Mouse (Mus musculus) kidney, postnatal 36 days (tissue): ENCODE measurements around the gene H2al1g.
A peak's percentile ranks its signal among the peaks of the same experiment; 100 is the strongest.
"Not testable (repeated sequence)": the region's sequence is repeated elsewhere in the genome, so short reads cannot be mapped to it uniquely, and the experiment has no call there.

ENCODE experiments used
- DNase-seq, 2 experiments: peaks; one replicate each; pipeline ENCODE4 v3.0.0; 2021 to 2022; ENCODE audit warnings: mixed read lengths in 2 of 2

The H2al1g gene

DNA sequence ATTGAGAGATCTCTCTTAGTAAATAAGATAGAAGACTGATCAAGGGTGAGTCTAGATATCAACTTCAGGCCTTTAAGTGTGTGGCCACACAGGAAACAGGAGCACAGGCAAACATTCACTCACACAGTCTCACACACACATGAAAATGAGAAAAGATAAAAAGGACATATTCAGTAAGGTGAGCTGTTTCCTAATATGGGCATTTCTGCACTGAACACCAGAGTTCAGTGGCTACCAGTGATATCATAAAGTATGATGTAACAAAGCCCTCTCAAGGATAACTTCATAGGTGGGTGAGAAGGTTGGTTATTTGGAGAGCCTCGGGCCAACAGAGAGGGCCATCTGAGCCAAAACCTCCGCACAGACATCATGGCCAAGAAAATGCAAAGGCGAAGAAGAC is at the start of gene H2al1g:
Gene H2al1g (plus strand): TSS at position 301 of the 400 bp plus-strand sequence.
- not testable (repeated sequence) for DNase-seq

DNA sequence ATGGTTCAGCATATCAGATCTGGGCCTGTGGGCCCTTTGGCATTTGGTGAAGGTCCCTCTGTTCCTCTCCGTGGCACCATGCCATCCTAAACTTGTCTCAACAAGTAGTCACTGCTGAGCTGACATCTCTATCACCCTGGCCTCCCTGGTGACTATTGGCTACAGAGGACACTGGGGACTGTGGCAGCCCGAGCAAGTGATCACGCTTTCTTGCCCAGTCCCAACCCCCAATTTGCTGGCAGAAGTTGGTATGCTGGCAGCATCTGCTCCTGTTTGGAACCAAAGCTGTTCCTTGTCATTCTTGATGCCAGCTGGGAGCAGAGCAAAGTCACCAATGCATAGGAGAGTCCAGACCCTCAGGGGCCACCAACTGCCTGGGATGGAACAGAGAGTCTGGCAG is 49.0 kb upstream of the H2al1g start:
- DNase-seq: no peak

DNA sequence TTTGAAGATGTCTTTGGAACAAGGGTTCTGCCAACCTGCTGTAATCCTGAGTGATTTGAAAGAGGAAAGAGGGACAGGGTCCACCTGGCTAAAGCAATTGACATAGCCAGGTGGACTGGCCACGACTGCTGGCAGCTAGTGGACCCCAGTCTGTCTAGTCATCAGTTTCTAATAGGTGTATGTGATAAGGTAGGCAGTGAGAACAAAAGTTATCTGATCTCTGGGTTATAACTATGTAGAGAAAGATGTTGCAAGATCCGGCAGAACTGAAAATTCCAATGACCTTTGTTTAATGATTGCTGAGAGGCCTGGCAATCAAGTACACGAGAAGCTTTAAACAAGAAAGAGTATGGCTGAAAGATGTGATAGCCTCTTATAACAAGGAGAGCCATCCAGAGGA is 44.9 kb upstream of the H2al1g start:
- DNase-seq: no peak

DNA sequence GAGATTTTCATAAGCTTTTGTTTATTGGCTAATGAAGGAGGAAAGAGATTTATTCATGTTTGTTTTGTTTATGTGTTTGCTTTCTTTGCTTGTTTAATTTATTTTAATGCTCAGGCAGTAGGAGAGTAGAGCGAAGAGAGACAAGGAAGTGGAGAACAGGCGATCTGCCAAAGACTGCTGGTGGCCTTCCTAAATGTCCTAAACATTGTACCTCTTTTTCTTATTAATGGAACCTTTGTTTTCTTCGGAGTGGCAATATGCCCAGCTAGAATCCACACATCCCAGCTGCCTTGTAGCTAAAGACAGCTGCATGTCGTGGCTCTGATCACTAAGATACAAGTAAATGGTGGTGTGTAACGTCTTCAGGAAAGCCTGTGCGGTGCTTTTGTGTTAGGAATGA is 41.0 kb upstream of the H2al1g start:
- DNase-seq: peak in 1 of 2 experiments; percentile 2

DNA sequence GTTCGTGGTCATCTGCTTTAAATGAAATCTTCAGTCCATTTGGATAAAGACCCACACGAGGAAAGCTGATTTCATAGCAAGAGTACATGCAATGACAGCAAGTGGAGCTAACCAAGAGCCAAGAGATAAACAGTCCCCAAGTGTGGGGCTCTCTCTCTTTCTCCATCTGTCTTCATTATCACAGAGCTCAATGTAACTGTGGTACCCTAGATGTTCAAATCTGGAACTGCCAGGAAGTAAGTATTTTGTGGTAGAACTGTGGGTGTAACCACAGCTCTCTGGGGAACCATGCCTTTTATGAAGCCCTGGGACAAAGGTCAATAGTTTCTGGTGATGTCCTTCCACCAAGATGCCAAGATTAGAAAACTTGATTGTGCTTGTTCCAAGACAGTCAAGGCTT is 37.3 kb upstream of the H2al1g start:
- no peak for DNase-seq

DNA sequence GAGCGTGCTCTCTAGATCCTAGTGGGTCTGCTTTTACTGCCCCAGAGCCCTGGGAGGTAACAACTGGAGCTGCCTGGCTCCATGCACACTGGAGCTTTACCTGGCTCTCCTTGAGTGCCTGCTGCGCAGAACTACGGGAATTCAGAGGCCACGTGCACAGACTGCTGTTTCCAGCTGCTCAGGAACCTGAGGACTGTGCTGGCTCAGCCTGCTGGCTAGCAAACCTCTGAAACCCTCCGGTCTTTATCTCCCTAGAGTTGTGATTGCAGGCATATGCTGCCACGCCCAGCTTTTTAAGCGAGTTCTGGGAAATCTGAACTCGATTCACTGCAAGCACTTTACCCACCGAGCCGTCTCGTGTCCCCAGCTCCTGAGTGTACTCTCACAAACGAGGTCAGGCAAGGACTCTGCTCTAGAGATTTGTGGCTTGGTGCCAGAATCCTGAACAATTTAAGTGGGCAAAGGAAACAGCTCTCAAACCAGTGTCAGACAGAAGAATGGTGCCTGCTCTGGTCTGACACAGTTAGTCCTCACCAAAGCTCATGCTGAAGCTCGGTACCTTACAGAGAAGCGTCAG is 29.7 kb upstream of the H2al1g start:
- DNase-seq: peak; percentile 7 to 13

DNA sequence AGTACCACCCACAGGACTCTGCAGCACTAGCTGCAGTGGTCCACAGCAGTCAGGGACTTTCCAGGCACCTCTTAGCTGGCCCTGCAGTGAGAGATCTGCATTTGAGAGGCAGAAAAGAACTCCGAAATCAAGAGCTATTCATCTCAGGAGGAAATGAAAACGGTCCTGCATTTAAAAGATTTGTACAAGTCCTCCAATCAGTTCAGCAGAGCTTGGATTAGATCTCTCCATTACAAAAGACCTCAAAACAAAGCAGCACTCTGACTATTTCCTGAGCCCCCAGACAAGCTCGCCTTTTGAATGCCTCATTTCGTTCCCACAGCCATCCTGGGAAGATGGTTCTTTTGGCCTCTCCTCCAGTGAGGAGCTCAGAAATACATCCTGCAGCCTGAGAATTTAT is 28.8 kb upstream of the H2al1g start:
- no peak for DNase-seq

DNA sequence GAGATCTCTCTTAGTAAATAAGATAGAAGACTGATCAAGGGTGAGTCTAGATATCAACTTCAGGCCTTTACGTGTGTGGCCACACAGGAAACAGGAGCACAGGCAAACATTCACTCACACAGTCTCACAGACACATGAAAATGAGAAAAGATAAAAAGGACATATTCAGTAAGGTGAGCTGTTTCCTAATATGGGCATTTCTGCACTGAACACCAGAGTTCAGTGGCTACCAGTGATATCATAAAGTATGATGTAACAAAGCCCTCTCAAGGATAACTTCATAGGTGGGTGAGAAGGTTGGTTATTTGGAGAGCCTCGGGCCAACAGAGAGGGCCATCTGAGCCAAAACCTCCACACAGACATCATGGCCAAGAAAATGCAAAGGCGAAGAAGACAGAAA is 19.1 kb upstream of the H2al1g start, which contains the start of gene H2al1a:
Gene H2al1a (plus strand): TSS at position 301 of the 400 bp plus-strand sequence.
- not testable (repeated sequence) for DNase-seq

DNA sequence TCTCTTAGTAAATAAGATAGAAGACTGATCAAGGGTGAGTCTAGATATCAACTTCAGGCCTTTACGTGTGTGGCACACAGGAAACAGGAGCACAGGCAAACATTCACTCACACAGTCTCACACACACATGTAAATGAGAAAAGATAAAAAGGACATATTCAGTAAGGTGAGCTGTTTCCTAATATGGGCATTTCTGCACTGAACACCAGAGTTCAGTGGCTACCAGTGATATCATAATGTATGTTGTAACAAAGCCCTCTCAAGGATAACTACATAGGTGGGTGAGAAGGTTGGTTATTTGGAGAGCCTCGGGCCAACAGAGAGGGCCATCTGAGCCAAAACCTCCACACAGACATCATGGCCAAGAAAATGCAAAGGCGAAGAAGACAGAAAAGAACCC is 15.9 kb upstream of the H2al1g start, which contains the start of gene H2al1b:
Gene H2al1b (plus strand): TSS at position 301 of the 400 bp plus-strand sequence.
- DNase-seq: not testable (repeated sequence)

DNA sequence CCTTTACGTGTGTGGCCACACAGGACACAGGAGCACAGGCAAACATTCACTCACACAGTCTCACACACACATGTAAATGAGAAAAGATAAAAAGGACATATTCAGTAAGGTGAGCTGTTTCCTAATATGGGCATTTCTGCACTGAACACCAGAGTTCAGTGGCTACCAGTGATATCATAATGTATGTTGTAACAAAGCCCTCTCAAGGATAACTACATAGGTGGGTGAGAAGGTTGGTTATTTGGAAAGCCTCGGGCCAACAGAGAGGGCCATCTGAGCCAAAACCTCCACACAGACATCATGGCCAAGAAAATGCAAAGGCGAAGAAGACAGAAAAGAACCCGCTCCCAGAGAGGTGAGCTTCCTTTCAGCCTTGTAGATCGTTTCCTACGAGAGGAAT is 12.7 kb upstream of the H2al1g start, which contains the start of gene H2al1c:
Gene H2al1c (plus strand): TSS at position 301 of the 400 bp plus-strand sequence.
- not testable (repeated sequence) for DNase-seq

DNA sequence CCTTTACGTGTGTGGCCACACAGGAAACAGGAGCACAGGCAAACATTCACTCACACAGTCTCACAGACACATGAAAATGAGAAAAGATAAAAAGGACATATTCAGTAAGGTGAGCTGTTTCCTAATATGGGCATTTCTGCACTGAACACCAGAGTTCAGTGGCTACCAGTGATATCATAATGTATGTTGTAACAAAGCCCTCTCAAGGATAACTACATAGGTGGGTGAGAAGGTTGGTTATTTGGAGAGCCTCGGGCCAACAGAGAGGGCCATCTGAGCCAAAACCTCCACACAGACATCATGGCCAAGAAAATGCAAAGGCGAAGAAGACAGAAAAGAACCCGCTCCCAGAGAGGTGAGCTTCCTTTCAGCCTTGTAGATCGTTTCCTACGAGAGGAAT is 9.5 kb upstream of the H2al1g start, which contains the start of gene H2al1d:
Gene H2al1d (plus strand): TSS at position 301 of the 400 bp plus-strand sequence.
- DNase-seq: not testable (repeated sequence)

DNA sequence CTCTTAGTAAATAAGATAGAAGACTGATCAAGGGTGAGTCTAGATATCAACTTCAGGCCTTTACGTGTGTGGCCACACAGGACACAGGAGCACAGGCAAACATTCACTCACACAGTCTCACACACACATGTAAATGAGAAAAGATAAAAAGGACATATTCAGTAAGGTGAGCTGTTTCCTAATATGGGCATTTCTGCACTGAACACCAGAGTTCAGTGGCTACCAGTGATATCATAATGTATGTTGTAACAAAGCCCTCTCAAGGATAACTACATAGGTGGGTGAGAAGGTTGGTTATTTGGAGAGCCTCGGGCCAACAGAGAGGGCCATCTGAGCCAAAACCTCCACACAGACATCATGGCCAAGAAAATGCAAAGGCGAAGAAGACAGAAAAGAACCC is 6.4 kb upstream of the H2al1g start, which contains the start of gene H2al1e:
Gene H2al1e (plus strand): TSS at position 301 of the 400 bp plus-strand sequence.
- not testable (repeated sequence) for DNase-seq

DNA sequence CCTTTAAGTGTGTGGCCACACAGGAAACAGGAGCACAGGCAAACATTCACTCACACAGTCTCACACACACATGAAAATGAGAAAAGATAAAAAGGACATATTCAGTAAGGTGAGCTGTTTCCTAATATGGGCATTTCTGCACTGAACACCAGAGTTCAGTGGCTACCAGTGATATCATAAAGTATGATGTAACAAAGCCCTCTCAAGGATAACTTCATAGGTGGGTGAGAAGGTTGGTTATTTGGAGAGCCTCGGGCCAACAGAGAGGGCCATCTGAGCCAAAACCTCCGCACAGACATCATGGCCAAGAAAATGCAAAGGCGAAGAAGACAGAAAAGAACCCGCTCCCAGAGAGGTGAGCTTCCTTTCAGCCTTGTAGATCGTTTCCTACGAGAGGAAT is 3.2 kb upstream of the H2al1g start, which contains the start of gene H2al1f:
Gene H2al1f (plus strand): TSS at position 301 of the 400 bp plus-strand sequence.
- DNase-seq: not testable (repeated sequence)

DNA sequence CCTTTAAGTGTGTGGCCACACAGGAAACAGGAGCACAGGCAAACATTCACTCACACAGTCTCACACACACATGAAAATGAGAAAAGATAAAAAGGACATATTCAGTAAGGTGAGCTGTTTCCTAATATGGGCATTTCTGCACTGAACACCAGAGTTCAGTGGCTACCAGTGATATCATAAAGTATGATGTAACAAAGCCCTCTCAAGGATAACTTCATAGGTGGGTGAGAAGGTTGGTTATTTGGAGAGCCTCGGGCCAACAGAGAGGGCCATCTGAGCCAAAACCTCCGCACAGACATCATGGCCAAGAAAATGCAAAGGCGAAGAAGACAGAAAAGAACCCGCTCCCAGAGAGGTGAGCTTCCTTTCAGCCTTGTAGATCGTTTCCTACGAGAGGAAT is 3.1 kb downstream of the H2al1g start, which contains the start of gene H2al1h:
Gene H2al1h (plus strand): TSS at position 301 of the 400 bp plus-strand sequence.
- DNase-seq: not testable (repeated sequence)

DNA sequence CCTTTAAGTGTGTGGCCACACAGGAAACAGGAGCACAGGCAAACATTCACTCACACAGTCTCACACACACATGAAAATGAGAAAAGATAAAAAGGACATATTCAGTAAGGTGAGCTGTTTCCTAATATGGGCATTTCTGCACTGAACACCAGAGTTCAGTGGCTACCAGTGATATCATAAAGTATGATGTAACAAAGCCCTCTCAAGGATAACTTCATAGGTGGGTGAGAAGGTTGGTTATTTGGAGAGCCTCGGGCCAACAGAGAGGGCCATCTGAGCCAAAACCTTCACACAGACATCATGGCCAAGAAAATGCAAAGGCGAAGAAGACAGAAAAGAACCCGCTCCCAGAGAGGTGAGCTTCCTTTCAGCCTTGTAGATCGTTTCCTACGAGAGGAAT is 6.3 kb downstream of the H2al1g start, which contains the start of gene H2al1i:
Gene H2al1i (plus strand): TSS at position 301 of the 400 bp plus-strand sequence.
- not testable (repeated sequence) for DNase-seq

DNA sequence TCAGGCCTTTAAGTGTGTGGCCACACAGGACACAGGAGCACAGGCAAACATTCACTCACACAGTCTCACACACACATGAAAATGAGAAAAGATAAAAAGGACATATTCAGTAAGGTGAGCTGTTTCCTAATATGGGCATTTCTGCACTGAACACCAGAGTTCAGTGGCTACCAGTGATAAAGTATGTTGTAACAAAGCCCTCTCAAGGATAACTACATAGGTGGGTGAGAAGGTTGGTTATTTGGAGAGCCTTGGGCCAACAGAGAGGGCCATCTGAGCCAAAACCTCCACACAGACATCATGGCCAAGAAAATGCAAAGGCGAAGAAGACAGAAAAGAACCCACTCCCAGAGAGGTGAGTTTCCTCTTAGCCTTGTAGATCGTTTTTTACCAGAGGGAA is 9.5 kb downstream of the H2al1g start, which contains the start of gene H2al1j:
Gene H2al1j (plus strand): TSS at position 301 of the 400 bp plus-strand sequence.
- not testable (repeated sequence) for DNase-seq

DNA sequence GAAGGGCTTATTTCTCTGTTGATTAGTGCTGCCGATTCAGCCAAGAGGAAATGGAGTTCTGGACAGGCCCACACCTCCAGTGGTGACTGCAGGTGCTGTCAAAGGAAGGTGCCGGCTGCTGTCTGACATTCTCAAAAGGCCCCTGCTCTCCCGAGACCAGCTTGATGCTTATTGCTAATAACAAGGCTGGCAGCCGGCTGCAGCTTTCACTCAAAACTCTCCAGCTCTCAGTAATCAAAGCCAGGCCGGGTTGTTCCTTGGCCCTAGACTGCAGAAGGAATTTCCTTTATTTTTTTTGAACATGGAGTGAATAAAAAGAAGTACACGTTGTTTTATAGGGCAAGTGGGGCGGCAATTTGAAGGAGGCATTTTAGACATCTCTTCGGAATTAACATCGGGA is 27.7 kb downstream of the H2al1g start:
- no peak for DNase-seq

DNA sequence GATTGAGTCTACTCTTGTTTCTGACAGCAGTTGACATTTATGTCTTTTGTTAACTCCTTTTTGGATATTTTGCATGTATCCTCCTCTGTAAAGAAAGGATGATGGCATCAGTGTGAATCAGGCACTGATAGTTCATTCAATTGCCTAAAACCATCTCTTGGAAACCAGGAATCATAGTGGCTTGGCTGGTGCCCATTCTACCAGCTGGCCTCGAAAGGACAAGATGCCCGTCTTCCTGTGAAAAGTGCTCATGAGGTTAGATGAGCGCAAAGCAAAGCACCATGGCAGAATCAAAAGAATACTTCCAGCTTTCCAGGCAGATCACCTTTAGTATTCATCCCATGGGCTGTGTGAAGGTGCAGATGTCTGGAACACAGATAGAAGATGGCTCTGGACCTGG is 28.7 kb downstream of the H2al1g start:
- DNase-seq: no peak

DNA sequence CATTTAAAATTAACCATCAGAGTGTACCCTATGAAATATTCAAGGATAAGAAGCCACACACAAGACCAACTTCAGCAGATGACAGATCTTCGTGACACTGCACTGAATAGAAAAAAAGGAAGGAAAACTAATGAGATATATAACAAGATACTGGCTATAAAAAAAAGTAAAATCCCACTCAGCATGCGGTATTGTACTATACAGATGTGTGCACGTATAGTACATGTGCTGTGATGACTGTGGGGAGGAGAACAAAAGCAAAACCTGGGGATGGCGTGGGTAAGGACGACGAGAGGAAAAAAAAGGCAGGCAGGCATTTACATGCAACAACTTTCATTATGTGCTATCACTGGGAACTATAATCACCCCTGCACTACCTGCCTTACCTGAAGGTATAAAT is 42.8 kb downstream of the H2al1g start:
- no peak for DNase-seq

DNA sequence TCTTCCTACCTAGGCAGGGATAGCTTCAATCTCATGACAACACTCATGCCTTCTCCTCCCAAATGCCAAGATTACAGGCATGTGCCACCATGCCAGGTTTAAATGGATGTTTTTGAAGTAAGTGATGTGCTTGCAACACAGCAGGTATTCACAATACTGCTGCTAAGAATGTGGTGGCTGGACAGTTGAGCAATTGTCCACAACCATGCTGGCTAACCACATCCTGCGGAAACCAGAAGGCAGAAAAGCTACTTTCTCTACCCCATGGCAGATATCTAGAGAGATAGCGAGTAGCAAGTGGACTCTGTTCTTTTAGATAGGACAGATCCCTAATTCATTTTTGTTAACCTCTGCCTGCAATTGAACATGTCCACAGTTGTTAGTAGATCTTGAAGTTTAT is 43.2 kb downstream of the H2al1g start:
- no peak for DNase-seq

DNA sequence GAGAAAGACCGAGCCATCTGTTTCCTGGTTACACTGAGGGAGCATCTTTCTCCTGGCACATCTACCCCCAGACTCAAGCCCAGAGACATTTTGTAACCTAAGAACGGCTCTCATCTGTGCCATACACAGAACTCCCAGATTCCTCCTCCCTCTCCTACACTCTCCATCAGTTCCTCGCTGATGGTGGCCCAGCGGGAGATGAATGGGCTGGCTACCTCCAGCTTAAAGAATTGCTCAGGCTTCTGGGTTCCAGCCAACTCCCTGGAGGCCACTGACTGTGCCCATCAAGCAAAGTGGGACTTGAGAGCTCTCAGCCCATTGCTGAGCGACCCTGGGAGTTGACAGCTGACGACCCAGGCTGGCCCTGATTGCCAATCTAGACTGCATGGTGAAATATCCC is 45.8 kb downstream of the H2al1g start:
- DNase-seq: no peak

DNA sequence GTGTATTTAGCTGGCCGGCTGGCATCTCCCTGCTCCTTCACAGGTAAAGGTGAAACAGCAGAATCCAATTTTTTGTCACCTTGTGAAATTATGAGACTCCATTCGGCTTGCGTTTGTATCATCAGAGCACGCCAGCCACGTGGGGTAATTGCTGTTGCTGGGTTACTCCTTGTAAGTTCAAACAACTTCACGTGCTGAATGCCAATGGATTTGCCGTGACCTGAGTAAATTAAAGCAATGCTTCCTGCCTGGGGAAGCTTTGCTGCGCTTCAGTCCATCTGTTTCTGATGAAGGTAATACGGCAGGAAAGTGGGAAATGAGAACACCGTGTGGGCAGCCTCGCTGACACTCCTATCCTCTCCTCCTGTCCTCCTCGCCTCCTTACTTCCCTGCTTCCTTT is 47.1 kb downstream of the H2al1g start:
- no peak for DNase-seq
